12 mouse cellular contexts compared by ENCODE assay signal in the genomic region with DNA sequence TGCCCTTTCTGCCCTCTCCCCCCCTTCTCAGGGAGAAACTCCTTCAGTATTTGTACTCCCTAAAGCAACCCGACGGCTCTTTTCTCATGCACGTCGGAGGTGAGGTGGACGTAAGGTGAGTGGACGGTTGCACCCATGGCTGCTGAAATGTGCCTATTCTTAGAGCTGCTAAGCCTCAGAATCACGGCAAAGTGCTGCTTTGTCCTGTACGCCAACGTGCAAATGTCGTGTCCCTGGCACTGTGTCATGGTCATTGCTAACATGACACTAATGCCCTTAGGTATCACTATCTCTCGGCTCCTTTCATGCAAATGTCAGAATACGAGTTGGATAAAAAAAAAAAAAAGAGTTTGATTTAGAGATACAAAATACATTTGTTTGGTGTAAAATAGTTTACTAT.
"Had no signal": no experiment of that assay in that cellular context is flagged by ENCODE, and none has a peak within 500 bp of the region (broad histone marks: within the 10 kb centered on the region; RNA-seq: fewer than 3 reads in every experiment).

No protein-coding gene starts in this region.

- DNase-seq: forebrain, postnatal 0 days; heart, adult 11 months; heart, postnatal 14 days; heart, postnatal 36 days; kidney, adult 11 months; kidney, adult 2 months; kidney, adult 9 months; kidney, postnatal 14 days; kidney, postnatal 36 days; layer of hippocampus, adult 9-11 months; layer of hippocampus, postnatal 36 days; left cerebral cortex, postnatal 4 days had no signal
